Mouse (Mus musculus) megakaryocyte, embryonic 14.5 days (primary cell): ENCODE data around the gene Gfer. TPM values are rescaled to one million over a fixed set of nuclear protein-coding genes. Genes with fewer than 3 reads are reported as not detected.

Source experiments
- H3K27me3 ChIP-seq: replicated peaks from 2 replicates; pipeline ENCODE3; 2012; ENCODE audit warnings: inconsistent platforms
- H3K36me3 ChIP-seq: replicated peaks from 2 replicates; pipeline ENCODE3; 2012; ENCODE audit warnings: low read length, inconsistent platforms, mixed read lengths
- H3K4me1 ChIP-seq: 2 replicates; pipeline ENCODE4 v1.6.1; 2012; ENCODE audit warnings: inconsistent platforms
- H3K4me3 ChIP-seq: replicated peaks from 2 replicates; pipeline ENCODE3; 2012; ENCODE audit warnings: moderate library complexity, mild to moderate bottlenecking, inconsistent platforms
- H3K9me3 ChIP-seq: 2 replicates; pipeline ENCODE4 v1.6.1; 2012; ENCODE audit warnings: inconsistent platforms
- FLI1 ChIP-seq: IDR thresholded peaks from 2 replicates; pipeline ENCODE4 v1.6.1; 2012; ENCODE audit warnings: low read length, inconsistent platforms, mixed read lengths
- GATA1 ChIP-seq: IDR thresholded peaks from 3 replicates; pipeline ENCODE4 v1.6.1; 2012; ENCODE audit warnings: mixed read lengths, low read length, inconsistent platforms, borderline replicate concordance
- polyA plus RNA-seq: library from polyadenylated mRNA; stranded (reverse); fragments of >175 nt; gene quantifications from 2 replicates; pipeline ENCODE4 v1.2.3, GENCODE M21; 2012; ENCODE audit warnings: low replicate concordance; ENCODE audit not compliant: insufficient read depth

Gfer gene
- polyA plus RNA-seq, 1 experiment = 47.3 TPM

GRCm38 (mm10) chr17:24689251-24690081, 6.5 kb downstream of the Gfer start, which contains the start of gene Syngr3:
Gene Syngr3, minus strand, starts transcription at chr17:24689955.
- Histone ChIP-seq H3K9me3 (no peaks in the 10 kb centered on the region), H3K27me3 (peaks cover 52% of the 10 kb centered on the region), H3K4me1 (peaks cover 59% of the 10 kb centered on the region), H3K4me3 (peak within 1 kb of the TSS; percentile 83), H3K36me3 (peaks cover 19% of the 10 kb centered on the region)
- TF ChIP-seq FLI1 (no peak), GATA1 (no peak)

GRCm38 (mm10) chr17:24687599-24687998, 8.4 kb downstream of the Gfer start:
- Histone ChIP-seq H3K9me3 (no peaks in the 10 kb centered on the region), H3K27me3 (peaks cover 52% of the 10 kb centered on the region), H3K4me1 (peaks cover 46% of the 10 kb centered on the region), H3K4me3 (peak overlapping the region; percentile 90), H3K36me3 (peaks cover 6% of the 10 kb centered on the region)
- TF ChIP-seq FLI1 = no peak

GRCm38 (mm10) chr17:24687146-24687595, 8.8 kb downstream of the Gfer start:
- no peaks in the 10 kb centered on the region for H3K9me3 ChIP-seq
- peaks cover 41% of the 10 kb centered on the region for H3K4me1 ChIP-seq
- peaks cover 5% of the 10 kb centered on the region for H3K36me3 ChIP-seq
- peaks cover 52% of the 10 kb centered on the region for H3K27me3 ChIP-seq
- TF ChIP-seq GATA1 (no peak), FLI1 (no peak)
- peak overlapping the region; percentile 90 for H3K4me3 ChIP-seq

GRCm38 (mm10) chr17:24686514-24686913, 9.4 kb downstream of the Gfer start:
- peaks cover 10% of the 10 kb centered on the region for H3K36me3 ChIP-seq
- H3K9me3 ChIP-seq = no peaks in the 10 kb centered on the region
- peaks cover 38% of the 10 kb centered on the region for H3K4me1 ChIP-seq
- peaks cover 52% of the 10 kb centered on the region for H3K27me3 ChIP-seq
- TF ChIP-seq GATA1 = no peak
- TF ChIP-seq FLI1 = no peak
- H3K4me3 ChIP-seq = peak overlapping the region; percentile 81

GRCm38 (mm10) chr17:24677500-24678080, 18.4 kb downstream of the Gfer start:
- H3K4me3 ChIP-seq = no peak overlapping the region
- H3K36me3 ChIP-seq = peaks cover 84% of the 10 kb centered on the region
- H3K9me3 ChIP-seq = no peaks in the 10 kb centered on the region
- H3K4me1 ChIP-seq = peaks cover 35% of the 10 kb centered on the region
- TF ChIP-seq GATA1 (no peak), FLI1 (no peak)
- no peaks in the 10 kb centered on the region for H3K27me3 ChIP-seq

- peaks cover 78% of the 10 kb centered on the region for H3K36me3 ChIP-seq
- H3K4me3 ChIP-seq = no peak overlapping the region
- no peak for TF ChIP-seq GATA1
- H3K27me3 ChIP-seq = no peaks in the 10 kb centered on the region
- no peaks in the 10 kb centered on the region for H3K9me3 ChIP-seq
- H3K4me1 ChIP-seq = peaks cover 42% of the 10 kb centered on the region
Observed at GRCm38 (mm10) chr17:24676877-24677276, 19.1 kb downstream of the Gfer start.

GRCm38 (mm10) chr17:24676187-24676586, 19.8 kb downstream of the Gfer start:
- Histone ChIP-seq H3K27me3 (no peaks in the 10 kb centered on the region), H3K9me3 (no peaks in the 10 kb centered on the region), H3K4me1 (peaks cover 49% of the 10 kb centered on the region), H3K4me3 (no peak overlapping the region), H3K36me3 (peaks cover 71% of the 10 kb centered on the region)
- no peak for TF ChIP-seq GATA1
- TF ChIP-seq FLI1 = no peak

- H3K27me3 ChIP-seq = no peaks in the 10 kb centered on the region
- TF ChIP-seq GATA1 = no peak
- no peak for TF ChIP-seq FLI1
- peaks cover 59% of the 10 kb centered on the region for H3K4me1 ChIP-seq
- H3K4me3 ChIP-seq = no peak overlapping the region
- H3K36me3 ChIP-seq = peaks cover 52% of the 10 kb centered on the region
- no peaks in the 10 kb centered on the region for H3K9me3 ChIP-seq
Observed at GRCm38 (mm10) chr17:24674277-24674676, 21.7 kb downstream of the Gfer start.

GRCm38 (mm10) chr17:24672141-24672540, 23.8 kb downstream of the Gfer start:
- peaks cover 74% of the 10 kb centered on the region for H3K4me1 ChIP-seq

GRCm38 (mm10) chr17:24671346-24671745, 24.6 kb downstream of the Gfer start:
- Histone ChIP-seq H3K27me3 (no peaks in the 10 kb centered on the region), H3K36me3 (peaks cover 23% of the 10 kb centered on the region), H3K4me3 (peak overlapping the region; percentile 100), H3K9me3 (no peaks in the 10 kb centered on the region), H3K4me1 (peaks cover 75% of the 10 kb centered on the region)
- no peak for TF ChIP-seq FLI1
- TF ChIP-seq GATA1 = no peak

More at GRCm38 (mm10) chr17:24672141-24672540, 23.8 kb downstream of the Gfer start:
- TF ChIP-seq GATA1 (no peak), FLI1 (no peak)
- Histone ChIP-seq H3K27me3 (no peaks in the 10 kb centered on the region), H3K4me3 (peak overlapping the region; percentile 100), H3K36me3 (peaks cover 31% of the 10 kb centered on the region), H3K9me3 (no peaks in the 10 kb centered on the region)
